Mouse (Mus musculus) ES-CJ7 (cell line): Measurements from ENCODE around the gene Atp8a2.

Experiments used
- DNase-seq: peaks from one replicate; pipeline ENCODE4 v3.0.0; 2011; ENCODE audit warnings: low read depth, low spot score

The Atp8a2 gene

GRCm38 (mm10) chr14:59919865-59920264 lies 277.1 kb downstream of the Atp8a2 start:
- no peak for DNase-seq

- DNase-seq = no peak
Observed at GRCm38 (mm10) chr14:59903484-59904130, 293.4 kb downstream of the Atp8a2 start.

- DNase-seq = no peak
Observed at GRCm38 (mm10) chr14:59893971-59894370, 303.0 kb downstream of the Atp8a2 start.

DNA sequence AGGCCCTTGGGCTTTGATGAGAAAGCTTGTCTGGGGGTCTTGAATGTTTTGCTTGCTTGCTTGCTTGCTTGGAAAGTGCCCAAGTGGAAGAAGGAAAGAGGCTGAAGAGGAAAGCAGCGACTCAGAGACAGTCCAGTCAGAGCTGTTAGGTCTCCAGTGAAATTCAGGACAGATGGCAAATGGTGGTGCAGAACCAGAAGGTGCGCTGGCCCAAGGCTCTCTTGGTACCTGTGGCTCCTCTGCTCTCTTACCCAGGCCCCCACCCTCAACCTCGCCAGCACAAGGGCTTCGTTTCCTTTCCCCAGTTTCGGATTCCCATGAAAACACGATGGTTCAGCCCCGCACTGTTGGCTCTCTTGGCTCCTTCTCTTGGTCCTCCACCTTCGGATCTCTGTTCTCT lies 304.9 kb downstream of the Atp8a2 start:
- DNase-seq = no peak

DNA sequence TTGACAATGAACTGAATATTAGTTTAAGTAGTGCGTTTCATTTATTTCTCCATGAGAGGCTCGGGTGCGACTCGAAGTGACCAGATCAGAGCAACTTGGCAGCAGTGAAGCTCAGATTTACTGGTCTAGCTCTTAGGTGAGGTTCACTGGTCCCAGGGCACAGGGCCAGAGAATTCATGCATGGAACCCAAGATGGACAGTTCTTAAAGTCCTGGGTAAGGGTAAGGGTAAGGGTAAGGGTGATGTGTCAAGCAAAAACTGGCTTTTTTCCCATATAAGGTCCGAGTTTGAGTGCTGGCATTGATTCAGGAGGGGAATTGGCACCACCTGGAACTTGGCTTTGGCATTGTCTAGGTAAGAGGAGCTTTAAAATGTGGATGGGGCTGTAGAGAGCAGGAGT lies 305.5 kb downstream of the Atp8a2 start:
- DNase-seq = no peak

DNA sequence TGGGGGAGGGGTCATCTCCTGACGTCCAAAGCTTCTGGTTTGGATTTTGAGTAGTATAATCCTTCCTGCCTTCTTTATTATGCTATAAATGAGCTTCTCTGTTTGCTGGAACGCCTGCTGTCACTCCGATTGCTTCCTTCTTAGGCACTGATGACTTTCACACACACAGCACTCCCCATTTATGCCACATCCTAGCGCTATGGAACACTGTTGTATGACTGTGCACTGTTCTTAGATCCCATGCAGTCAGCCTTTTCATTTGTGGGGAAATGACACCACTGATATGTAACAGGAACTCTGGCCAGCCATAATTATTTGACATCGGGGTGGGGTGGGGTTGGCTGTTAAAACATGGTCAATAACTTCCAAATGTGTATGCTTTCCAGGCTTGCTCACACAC lies 306.2 kb downstream of the Atp8a2 start:
- DNase-seq = no peak

DNA sequence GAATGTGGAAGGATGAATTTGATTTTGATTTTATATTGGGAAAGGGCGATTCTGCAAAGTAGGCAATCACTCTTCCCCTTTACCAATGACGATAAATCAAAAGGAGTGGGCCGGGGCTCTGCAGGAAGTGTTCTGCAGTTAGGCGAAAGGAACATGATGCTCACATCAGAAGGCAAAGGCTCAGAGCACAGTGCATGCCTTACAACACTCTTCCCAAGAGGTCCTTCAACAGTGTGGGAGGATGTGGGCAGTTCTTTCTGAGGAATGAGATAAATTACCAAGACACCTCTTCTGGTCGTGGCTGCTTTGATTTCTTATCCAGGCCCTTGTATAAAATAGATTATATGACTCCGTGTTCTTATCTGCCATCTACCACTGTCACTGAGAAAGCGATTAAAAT lies 306.9 kb downstream of the Atp8a2 start:
- no peak for DNase-seq

GRCm38 (mm10) chr14:59888446-59888845 lies 308.5 kb downstream of the Atp8a2 start:
- DNase-seq = no peak

DNA sequence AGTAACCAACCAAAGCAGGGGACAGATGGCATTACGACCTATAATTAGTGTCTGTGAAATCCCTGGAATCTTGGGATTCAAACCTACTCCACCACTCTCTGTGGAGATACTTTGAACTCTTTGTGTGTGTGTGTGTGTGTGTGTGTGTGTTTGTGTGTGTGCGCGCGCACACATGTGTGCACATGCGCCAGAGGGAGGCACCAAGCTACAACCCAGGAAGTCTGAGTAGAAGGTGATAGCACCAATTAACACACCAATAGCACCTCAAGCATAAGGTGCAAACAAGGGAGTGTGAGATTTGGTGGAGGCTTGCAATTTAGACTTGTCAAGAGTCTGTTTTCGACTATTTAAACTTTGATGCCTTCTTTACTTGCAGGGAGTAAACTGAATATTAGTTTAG lies 308.9 kb downstream of the Atp8a2 start:
- DNase-seq = no peak

DNA sequence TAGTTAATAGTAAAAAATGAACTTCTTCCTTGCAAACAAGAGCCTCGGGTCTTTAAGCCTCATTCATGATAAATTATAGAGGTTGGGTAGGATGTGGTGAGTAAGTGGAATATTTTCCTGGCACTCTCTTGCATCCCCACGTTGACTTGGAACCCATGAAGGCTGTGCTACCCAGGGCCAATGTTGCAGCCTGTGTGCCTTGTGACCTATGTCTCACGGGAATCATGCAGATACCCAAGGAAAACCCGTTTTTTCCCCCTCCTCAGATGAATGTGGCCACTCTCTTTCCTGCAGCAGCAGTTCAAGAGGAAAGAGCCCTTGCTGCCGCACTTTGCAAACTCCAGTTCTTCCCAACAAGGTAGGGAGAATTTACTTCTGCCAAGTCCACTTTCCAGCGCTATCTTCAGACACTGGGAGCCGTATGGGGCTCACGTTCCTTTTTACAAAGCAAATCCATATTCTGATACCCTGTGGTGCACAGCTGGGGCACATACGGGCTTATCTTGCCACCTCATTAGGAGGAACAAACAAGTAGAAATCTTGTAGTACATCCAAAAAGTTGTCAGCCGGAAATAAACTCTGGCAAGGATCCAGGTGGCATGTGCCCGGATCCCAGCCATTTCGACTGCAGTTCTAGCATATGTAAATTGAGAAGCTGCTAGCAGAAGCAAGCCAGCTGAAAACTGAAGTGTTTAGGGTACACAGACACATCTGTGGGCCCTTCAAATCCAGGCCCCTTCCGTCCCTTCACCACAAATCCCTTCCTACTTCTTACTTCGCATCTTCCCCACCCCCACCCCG lies 309.7 kb downstream of the Atp8a2 start:
- DNase-seq = no peak

GRCm38 (mm10) chr14:59883517-59884069 lies 313.4 kb downstream of the Atp8a2 start:
- no peak for DNase-seq

GRCm38 (mm10) chr14:59880829-59881228 lies 316.1 kb downstream of the Atp8a2 start:
- DNase-seq = no peak

DNA sequence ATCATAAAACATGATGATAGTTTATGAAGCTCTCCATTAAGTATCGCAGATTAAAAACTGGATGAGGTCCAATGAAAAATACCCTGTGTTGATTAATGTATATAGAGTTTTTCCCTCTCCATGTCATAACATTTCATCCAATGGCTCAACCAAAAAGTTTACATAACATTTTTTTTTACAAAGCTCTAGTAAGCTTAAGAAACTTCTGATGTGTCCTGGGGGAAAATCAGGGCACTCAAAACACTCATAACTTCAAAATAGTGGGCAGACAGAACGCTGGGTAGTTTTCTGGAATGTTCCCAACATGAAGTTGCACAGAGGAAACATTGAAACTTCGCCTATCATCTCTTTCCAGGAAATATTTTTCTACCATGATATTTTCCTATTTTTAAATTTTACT lies 318.7 kb downstream of the Atp8a2 start:
- DNase-seq = no peak

DNA sequence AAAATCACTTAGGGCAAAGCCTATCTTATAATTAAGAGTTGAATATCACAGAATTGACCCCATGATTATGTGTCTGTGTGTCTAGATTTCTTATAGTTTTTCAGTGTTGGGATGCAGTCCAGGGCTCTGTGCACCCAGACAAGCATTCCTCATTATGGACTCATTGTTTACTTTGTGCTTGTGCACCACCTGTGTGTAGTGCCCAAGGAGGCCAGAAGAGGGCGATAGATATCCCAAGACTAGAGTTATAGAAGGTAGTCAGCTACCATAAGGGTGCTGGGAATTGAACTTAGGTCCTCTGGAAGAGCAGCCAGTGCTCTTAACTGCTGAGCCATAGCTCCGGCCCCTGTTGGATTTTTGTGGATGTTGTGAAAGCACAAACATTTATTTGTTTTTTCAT lies 320.5 kb downstream of the Atp8a2 start:
- DNase-seq = peak; percentile 44

GRCm38 (mm10) chr14:59868369-59868768 lies 328.6 kb downstream of the Atp8a2 start:
- DNase-seq = no peak

GRCm38 (mm10) chr14:59867749-59868148 lies 329.2 kb downstream of the Atp8a2 start:
- DNase-seq = no peak

GRCm38 (mm10) chr14:59866001-59866400 lies 331.0 kb downstream of the Atp8a2 start:
- no peak for DNase-seq

DNA sequence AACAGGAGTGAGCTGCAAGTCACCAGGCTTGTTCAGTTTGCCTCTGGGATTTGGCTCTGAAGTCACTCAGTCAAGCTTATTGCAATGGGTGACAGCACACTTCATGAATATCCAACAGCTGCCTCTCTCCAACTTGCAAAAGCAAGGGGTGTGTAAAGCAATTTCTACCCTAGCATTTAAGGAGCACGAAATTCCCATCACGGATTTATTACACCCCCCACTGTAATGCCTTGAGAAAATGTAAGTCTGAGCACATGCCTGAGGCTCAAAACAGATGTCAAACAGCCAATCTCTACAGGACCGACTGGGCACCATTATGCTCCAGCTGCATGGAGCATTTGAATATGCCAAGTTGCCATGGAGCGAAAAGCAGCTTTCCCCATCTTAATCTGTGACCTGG lies 334.6 kb downstream of the Atp8a2 start:
- no peak for DNase-seq

DNA sequence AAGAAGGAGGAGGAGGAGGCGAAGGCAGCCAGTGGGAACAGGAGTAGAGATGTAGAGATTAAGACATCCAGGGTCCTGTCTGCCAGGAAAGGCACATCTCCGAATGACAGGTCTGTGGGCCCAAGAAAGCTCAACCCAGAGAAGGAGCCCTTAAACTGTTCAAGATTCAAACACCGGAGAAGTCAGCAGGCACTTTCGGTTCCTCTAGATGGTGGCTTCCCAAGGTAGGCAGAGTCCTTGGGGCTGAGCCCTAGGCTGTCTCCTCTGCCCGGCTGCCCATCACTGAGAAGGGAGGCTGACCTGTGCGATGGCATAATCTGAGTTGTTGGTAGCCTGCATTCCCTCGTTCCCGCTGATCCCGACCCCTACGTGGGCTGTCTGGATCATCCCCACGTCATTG lies 337.1 kb downstream of the Atp8a2 start:
- DNase-seq = no peak

GRCm38 (mm10) chr14:59858501-59859225 lies 338.3 kb downstream of the Atp8a2 start:
- no peak for DNase-seq

DNA sequence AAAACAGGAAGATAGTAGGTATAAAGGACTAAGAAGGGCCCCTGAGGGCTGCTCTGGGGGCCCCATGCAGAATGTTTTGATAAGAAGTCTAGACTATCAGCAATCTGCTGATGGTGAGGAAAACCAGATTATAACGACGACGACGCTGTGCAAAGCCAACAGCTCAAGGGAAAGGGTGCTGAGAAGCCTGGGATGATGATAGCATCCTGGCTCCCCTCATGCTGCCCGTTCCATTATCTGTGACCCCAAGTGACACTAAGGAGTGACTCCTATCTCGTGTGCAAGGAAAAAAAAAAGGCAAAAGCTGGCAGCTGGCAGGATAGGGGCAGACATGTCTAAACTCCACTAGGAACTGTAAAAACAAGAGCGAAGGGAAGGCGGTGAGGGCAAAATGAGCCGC lies 343.8 kb downstream of the Atp8a2 start:
- DNase-seq = no peak

DNA sequence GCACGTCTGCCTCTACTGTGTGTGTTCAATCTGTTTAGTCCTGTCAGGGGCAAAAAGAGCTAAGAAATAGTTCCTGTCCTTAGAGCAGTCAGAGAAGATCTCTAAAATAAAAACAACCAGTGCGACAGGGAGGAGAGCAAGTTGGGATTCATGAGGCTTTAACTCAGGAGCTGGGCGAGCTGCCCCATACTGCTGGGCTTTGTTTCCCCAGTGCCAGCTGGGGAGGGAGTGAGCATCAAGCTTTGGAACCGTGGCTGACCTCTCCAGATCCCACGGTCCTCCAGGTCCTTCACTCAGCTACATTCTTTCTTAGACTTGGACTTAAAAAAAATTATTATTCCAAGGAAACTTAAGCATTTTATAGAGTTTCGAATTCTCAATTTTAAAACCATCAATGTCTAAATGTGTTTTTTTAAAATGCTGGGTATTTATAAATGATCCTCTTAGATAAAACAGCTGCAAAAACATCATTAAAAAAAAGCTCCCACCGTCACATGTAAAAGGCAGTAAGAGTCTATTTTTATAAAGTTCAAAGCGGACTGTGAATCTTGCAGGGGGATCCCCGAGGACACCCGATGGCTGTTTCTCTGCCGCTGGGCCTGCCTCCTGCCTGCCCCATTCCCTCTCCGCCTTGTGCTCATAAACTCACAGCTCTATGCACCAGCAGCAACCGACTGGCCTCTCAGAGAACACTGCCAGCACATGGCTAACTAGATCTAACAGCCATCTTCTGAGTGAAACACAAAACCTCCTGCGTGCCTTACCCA lies 350.2 kb downstream of the Atp8a2 start:
- no peak for DNase-seq
